In the genomic region with DNA sequence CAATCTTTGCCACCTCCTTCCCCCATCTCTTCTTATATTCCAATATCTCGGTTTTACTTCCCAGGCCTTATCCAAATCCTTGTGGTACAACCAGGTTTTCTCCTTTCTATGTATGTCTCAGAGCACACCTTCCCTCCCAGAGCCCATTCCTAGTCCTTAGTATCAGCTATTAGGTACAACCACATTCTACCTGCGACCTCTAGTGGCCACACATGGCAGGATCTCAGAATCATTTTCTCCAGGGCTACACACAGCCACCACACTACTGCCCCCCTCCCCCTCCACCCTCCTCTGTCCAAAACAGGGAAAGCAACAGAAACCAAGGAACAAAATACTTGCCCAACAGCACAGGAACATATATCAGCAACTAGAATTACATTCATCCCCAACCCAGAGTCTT, we compare ENCODE assay signal across 9 mouse cellular contexts.
DNase-seq lines count a peak whose midpoint lies in the region; ATAC-seq and TF ChIP-seq lines count a peak whose summit lies in the region.
"Had no signal": no experiment of that assay in that cellular context is flagged by ENCODE, and none has a peak within 500 bp of the region (broad histone marks: within the 10 kb centered on the region; RNA-seq: fewer than 3 reads in every experiment).

No protein-coding gene starts in this region.

- WGBS in liver, embryonic 12.5 days (ENCODE audit: insufficient replicate concordance) = 4% methylated on average over 2 of the region's 2 CpGs

- H3K4me2 ChIP-seq in liver, embryonic 12.5 days = no peak overlapping the region
- H3K4me2 ChIP-seq: embryonic facial prominence, embryonic 13.5 days had no signal

- TF ChIP-seq CTCF in layer of hippocampus, adult 2 months (conservative IDR thresholded peaks at IDR 0.05) = peak; percentile 65

- H3K4me3 ChIP-seq in layer of hippocampus, adult 2 months = no peak overlapping the region
- no peak overlapping the region for H3K4me3 ChIP-seq in liver, embryonic 12.5 days
- H3K4me3 ChIP-seq: embryonic facial prominence, embryonic 13.5 days had no signal

- no peaks in the 10 kb centered on the region for H3K36me3 ChIP-seq in liver, embryonic 12.5 days
- H3K36me3 ChIP-seq: embryonic facial prominence, embryonic 13.5 days had no signal

- H3K27ac ChIP-seq in layer of hippocampus, adult 2 months = no peak overlapping the region
- no peak overlapping the region for H3K27ac ChIP-seq in liver, embryonic 12.5 days
- H3K27ac ChIP-seq: embryonic facial prominence, embryonic 13.5 days had no signal

- H3K27me3 ChIP-seq in liver, embryonic 12.5 days (replicated peaks) = no peaks in the 10 kb centered on the region
- H3K27me3 ChIP-seq: embryonic facial prominence, embryonic 13.5 days had no signal

- no peaks in the 10 kb centered on the region for H3K4me1 ChIP-seq in liver, embryonic 12.5 days
- H3K4me1 ChIP-seq: embryonic facial prominence, embryonic 13.5 days had no signal

- no peaks in the 10 kb centered on the region for H3K9me3 ChIP-seq in liver, embryonic 12.5 days (replicated peaks)
- H3K9me3 ChIP-seq: embryonic facial prominence, embryonic 13.5 days had no signal

- 0 out of 2 replicates have a peak, but pooled peaks have one; percentile 52 for ATAC-seq in liver, embryonic 12.5 days

- DNase-seq in layer of hippocampus, adult 2 months (ENCODE audit: low spot score in 2 of 2) = peak; percentile 1 to 13
- DNase-seq in layer of hippocampus, adult 11-12 months (ENCODE audit: low spot score) = no peak
- peak; percentile 36 for DNase-seq in Muller cell, postnatal 12 days (ENCODE audit: inconsistent ontology term)
- DNase-seq in embryo, embryonic 11 days = peak; percentile 75
- peak; percentile 44 for DNase-seq in kidney, adult 11 months
- peak; percentile 64 for DNase-seq in retina, postnatal 1 day
- DNase-seq in cerebellum, adult 11 months = no peak

- no peak overlapping the region for H3K9ac ChIP-seq in liver, embryonic 12.5 days
- H3K9ac ChIP-seq: embryonic facial prominence, embryonic 13.5 days had no signal

Comparison
In these comparisons a context has a peak if more than half of its experiments do, and no peak if none do; other contexts are left out.
1. DNase-seq: peak in layer of hippocampus, adult 2 months (2 of 2), Muller cell, postnatal 12 days (single experiment), embryo, embryonic 11 days (single experiment), kidney, adult 11 months (single experiment) and retina, postnatal 1 day (single experiment); none in layer of hippocampus, adult 11-12 months (single experiment) and cerebellum, adult 11 months (single experiment).